15 mouse cellular contexts compared by ENCODE assay signal in the genomic region with DNA sequence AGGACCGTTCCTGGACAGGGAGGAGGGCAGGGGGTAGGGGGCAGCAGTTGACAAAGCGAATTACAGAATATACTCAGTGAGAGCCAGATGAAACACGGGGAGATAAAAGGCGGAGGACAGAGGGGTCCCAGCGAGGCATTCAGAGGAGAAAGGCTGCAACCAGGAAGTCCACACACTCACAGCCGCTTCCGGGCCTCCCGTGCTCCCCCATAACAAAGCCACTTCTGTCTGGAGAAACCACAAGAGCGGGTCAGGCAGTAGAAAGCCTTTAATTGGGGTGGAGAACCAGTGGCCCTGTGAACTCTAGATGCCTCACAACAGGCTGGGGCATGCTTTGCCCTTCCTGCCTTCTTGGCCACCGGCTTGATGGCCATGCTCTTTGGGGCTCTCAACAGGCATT.
DNase-seq lines count a peak whose midpoint lies in the region; ATAC-seq lines count a peak whose summit lies in the region.
"Had no signal": no experiment of that assay in that cellular context is flagged by ENCODE, and none has a peak within 500 bp of the region (broad histone marks: within the 10 kb centered on the region; RNA-seq: fewer than 3 reads in every experiment).

No protein-coding gene starts in this region.

- H3K9ac ChIP-seq in hindbrain, embryonic 11.5 days (ENCODE audit: low read depth, low read length) = no peak overlapping the region
- no peak overlapping the region for H3K9ac ChIP-seq in hindbrain, embryonic 14.5 days
- H3K9ac ChIP-seq: liver, embryonic 15.5 days had no signal

- no peaks in the 10 kb centered on the region for H3K36me3 ChIP-seq in hindbrain, embryonic 11.5 days (ENCODE audit: control insufficient read depth, insufficient read depth, low read length)
- no peaks in the 10 kb centered on the region for H3K36me3 ChIP-seq in hindbrain, embryonic 14.5 days (replicated peaks; ENCODE audit: control insufficient read depth, insufficient read depth)
- H3K36me3 ChIP-seq: liver, embryonic 15.5 days had no signal

- 25% methylated on average over 10 of the region's 10 CpGs for WGBS in hindbrain, embryonic 11.5 days
- WGBS in hindbrain, embryonic 14.5 days = 17% methylated on average over 10 of the region's 10 CpGs

- no peaks in the 10 kb centered on the region for H3K27me3 ChIP-seq in hindbrain, embryonic 11.5 days (ENCODE audit: control insufficient read depth, insufficient read depth, low read length)
- H3K27me3 ChIP-seq in hindbrain, embryonic 14.5 days (ENCODE audit: control insufficient read depth, insufficient read depth, low read length) = no peaks in the 10 kb centered on the region
- H3K27me3 ChIP-seq: liver, embryonic 15.5 days; megakaryocyte, embryonic 14.5 days had no signal

- H3K27ac ChIP-seq in hindbrain, embryonic 11.5 days (ENCODE audit: low read depth, low read length) = no peak overlapping the region
- no peak overlapping the region for H3K27ac ChIP-seq in hindbrain, embryonic 14.5 days
- H3K27ac ChIP-seq: gastrocnemius, adult 2 months; liver, embryonic 15.5 days had no signal

- H3K4me3 ChIP-seq in hindbrain, embryonic 11.5 days (ENCODE audit: low read depth, low read length) = no peak overlapping the region
- H3K4me3 ChIP-seq in hindbrain, embryonic 14.5 days (replicated peaks; ENCODE audit: low read length) = no peak overlapping the region
- H3K4me3 ChIP-seq: gastrocnemius, adult 2 months; liver, embryonic 15.5 days; megakaryocyte, embryonic 14.5 days had no signal

- no peak for ATAC-seq in hindbrain, embryonic 11.5 days (ENCODE audit: low FRiP score)
- ATAC-seq in hindbrain, embryonic 14.5 days (ENCODE audit: low FRiP score) = no peak
- ATAC-seq: intestine, postnatal 0 days had no signal

- no peaks in the 10 kb centered on the region for H3K9me3 ChIP-seq in hindbrain, embryonic 11.5 days (ENCODE audit: control insufficient read depth, low read length)
- no peaks in the 10 kb centered on the region for H3K9me3 ChIP-seq in hindbrain, embryonic 14.5 days (ENCODE audit: control insufficient read depth, low read length)
- H3K9me3 ChIP-seq: liver, embryonic 15.5 days had no signal

- H3K4me2 ChIP-seq in hindbrain, embryonic 11.5 days (replicated peaks; ENCODE audit: low read depth, low read length) = no peak overlapping the region
- no peak overlapping the region for H3K4me2 ChIP-seq in hindbrain, embryonic 14.5 days (replicated peaks)
- H3K4me2 ChIP-seq: liver, embryonic 15.5 days had no signal

- no peaks in the 10 kb centered on the region for H3K4me1 ChIP-seq in hindbrain, embryonic 11.5 days (replicated peaks; ENCODE audit: control insufficient read depth, insufficient read depth, low read length)
- no peaks in the 10 kb centered on the region for H3K4me1 ChIP-seq in hindbrain, embryonic 14.5 days (replicated peaks; ENCODE audit: control insufficient read depth, insufficient read depth, low read length)
- H3K4me1 ChIP-seq: liver, embryonic 15.5 days had no signal

- DNase-seq in hindbrain, embryonic 11.5 days (ENCODE audit: low spot score) = peak; percentile 4
- DNase-seq in hindbrain, embryonic 14.5 days (ENCODE audit: low spot score) = no peak
- peak; percentile 8 for DNase-seq in thymus, postnatal 14 days
- no peak for DNase-seq in thymus, postnatal 10 days (ENCODE audit: low spot score in 2 of 2)
- DNase-seq in embryo, embryonic 9.5 days (ENCODE audit: extremely low spot score) = peak; percentile 15
- DNase-seq in mesoderm, embryonic 11.5 days (ENCODE audit: low read depth, low spot score) = peak; percentile 13
- DNase-seq in layer of hippocampus, adult 18-20 months (ENCODE audit: low spot score in 2 of 2) = no peak
- DNase-seq in right cerebral cortex, postnatal 14 days = no peak
- DNase-seq: cerebellum, adult 18-20 months; gastrocnemius, adult 2 months; heart, postnatal 10 days; kidney, postnatal 14 days had no signal

Comparison
In these comparisons a context has a peak if more than half of its experiments do, and no peak if none do; other contexts are left out.
1. DNase-seq: peak in hindbrain, embryonic 11.5 days (single experiment), thymus, postnatal 14 days (single experiment), embryo, embryonic 9.5 days (single experiment) and mesoderm, embryonic 11.5 days (single experiment); none in hindbrain, embryonic 14.5 days (single experiment), thymus, postnatal 10 days (0 of 2), layer of hippocampus, adult 18-20 months (0 of 2) and right cerebral cortex, postnatal 14 days (single experiment).